Mouse (Mus musculus): Measurements from ENCODE around the gene Ccdc7a. TPM values are rescaled to one million over a fixed set of nuclear protein-coding genes. Genes with fewer than 3 reads are reported as not detected.
"Not testable (repeated sequence)": the region's sequence is repeated elsewhere in the genome, so short reads cannot be mapped to it uniquely, and the experiment has no call there.

Ccdc7a gene
- polyA plus RNA-seq (2015; fragmentation: Nextera tagmentation; extraction: Ambion mirVana) = not detected in 2 replicates

- H3K36me3 ChIP-seq = not testable (repeated sequence)
These were observed at the start of gene Ccdc7a for GRCm38 (mm10) chr8:129065417-129065816. Ccdc7a (minus strand) TSS chr8:129065517.

GRCm38 (mm10) chr8:129066834-129067233 lies 1.5 kb upstream of the Ccdc7a start, which contains the start of gene Ccdc7b:
Ccdc7b (plus strand) TSS chr8:129067134.
- not testable (repeated sequence) for H3K4me1 ChIP-seq (replicated peaks); H3K4me3 ChIP-seq; ATAC-seq (ENCODE audit: low FRiP score, low read depth); H3K9ac ChIP-seq; H3K27me3 ChIP-seq; H3K9me3 ChIP-seq; H3K36me3 ChIP-seq; H3K4me2 ChIP-seq; H3K27ac ChIP-seq (replicated peaks)
- WGBS = 75% methylated on average over 1 of the region's 10 CpGs

More at GRCm38 (mm10) chr8:129065417-129065816, at the start of gene Ccdc7a:
- 100% methylated on average over 2 of the region's 11 CpGs for WGBS
- not testable (repeated sequence) for H3K27me3 ChIP-seq; H3K9me3 ChIP-seq; H3K4me1 ChIP-seq (replicated peaks); H3K4me3 ChIP-seq; H3K27ac ChIP-seq (replicated peaks); H3K9ac ChIP-seq; ATAC-seq (ENCODE audit: low FRiP score, low read depth); H3K4me2 ChIP-seq

GRCm38 (mm10) chr8:128991389-128991788 lies 73.9 kb downstream of the Ccdc7a start:
- no peak for ATAC-seq (ENCODE audit: low FRiP score, low read depth)
- 98% methylated on average over 1 of the region's 1 CpGs for WGBS
- H3K9ac ChIP-seq = no peak overlapping the region
- H3K27ac ChIP-seq (replicated peaks) = no peak overlapping the region
- H3K4me3 ChIP-seq = no peak overlapping the region
- no peaks in the 10 kb centered on the region for H3K27me3 ChIP-seq
- H3K36me3 ChIP-seq = no peaks in the 10 kb centered on the region
- no peaks in the 10 kb centered on the region for H3K9me3 ChIP-seq
- H3K4me1 ChIP-seq (replicated peaks) = no peaks in the 10 kb centered on the region
- H3K4me2 ChIP-seq = no peak overlapping the region

GRCm38 (mm10) chr8:128948941-128949340 lies 116.4 kb downstream of the Ccdc7a start:
- H3K27me3 ChIP-seq; H3K9ac ChIP-seq; H3K4me1 ChIP-seq (replicated peaks); H3K27ac ChIP-seq (replicated peaks); H3K4me2 ChIP-seq; H3K4me3 ChIP-seq; ATAC-seq (ENCODE audit: low FRiP score, low read depth); H3K36me3 ChIP-seq; H3K9me3 ChIP-seq: not testable (repeated sequence)
- 85% methylated on average over 11 of the region's 11 CpGs for WGBS

GRCm38 (mm10) chr8:128941022-128941641 lies 124.2 kb downstream of the Ccdc7a start:
- 5% methylated on average over 6 of the region's 6 CpGs for WGBS
- H3K4me2 ChIP-seq = peak overlapping the region; percentile 28; the same call in 1 of the 2 replicates
- not testable (repeated sequence) for H3K36me3 ChIP-seq

GRCm38 (mm10) chr8:128933446-128933845 lies 131.9 kb downstream of the Ccdc7a start:
- Histone ChIP-seq H3K27me3 (no peaks in the 10 kb centered on the region), H3K36me3 (no peaks in the 10 kb centered on the region), H3K4me3 (no peak overlapping the region), H3K9ac (no peak overlapping the region), H3K4me2 (no peak overlapping the region), H3K27ac (replicated peaks) (no peak overlapping the region), H3K9me3 (no peaks in the 10 kb centered on the region), H3K4me1 (replicated peaks) (no peaks in the 10 kb centered on the region)
- ATAC-seq (ENCODE audit: low FRiP score, low read depth) = no peak
- WGBS = 64% methylated on average over 4 of the region's 4 CpGs

More at GRCm38 (mm10) chr8:128941022-128941641, 124.2 kb downstream of the Ccdc7a start:
- not testable (repeated sequence) for H3K27me3 ChIP-seq; H3K9me3 ChIP-seq; H3K27ac ChIP-seq (replicated peaks); H3K4me3 ChIP-seq; H3K4me1 ChIP-seq (replicated peaks); H3K9ac ChIP-seq
- ATAC-seq (ENCODE audit: low FRiP score, low read depth) = peak; percentile 68; the same call in 1 of the 2 replicates

GRCm38 (mm10) chr8:128882719-128883118 lies 182.6 kb downstream of the Ccdc7a start:
- Histone ChIP-seq H3K27ac (replicated peaks) (no peak overlapping the region), H3K4me2 (no peak overlapping the region), H3K9ac (no peak overlapping the region), H3K36me3 (no peaks in the 10 kb centered on the region), H3K4me3 (no peak overlapping the region), H3K9me3 (no peaks in the 10 kb centered on the region), H3K4me1 (replicated peaks) (no peaks in the 10 kb centered on the region), H3K27me3 (no peaks in the 10 kb centered on the region)
- ATAC-seq (ENCODE audit: low FRiP score, low read depth) = no peak
- 70% methylated on average over 3 of the region's 3 CpGs for WGBS

GRCm38 (mm10) chr8:128843749-128844148 lies 221.6 kb downstream of the Ccdc7a start:
- ATAC-seq (ENCODE audit: low FRiP score, low read depth) = no peak
- no peaks in the 10 kb centered on the region for H3K27me3 ChIP-seq
- H3K36me3 ChIP-seq = no peaks in the 10 kb centered on the region
- H3K4me3 ChIP-seq = no peak overlapping the region
- H3K9ac ChIP-seq = no peak overlapping the region
- 56% methylated on average over 5 of the region's 5 CpGs for WGBS
- no peak overlapping the region for H3K4me2 ChIP-seq
- H3K4me1 ChIP-seq (replicated peaks) = no peaks in the 10 kb centered on the region
- no peak overlapping the region for H3K27ac ChIP-seq (replicated peaks)
- no peaks in the 10 kb centered on the region for H3K9me3 ChIP-seq

- no peaks in the 10 kb centered on the region for H3K4me1 ChIP-seq (replicated peaks)
- no peak for ATAC-seq (ENCODE audit: low FRiP score, low read depth)
- H3K4me3 ChIP-seq = no peak overlapping the region
- H3K4me2 ChIP-seq = no peak overlapping the region
- no peak overlapping the region for H3K27ac ChIP-seq (replicated peaks)
- H3K27me3 ChIP-seq = no peaks in the 10 kb centered on the region
- WGBS = 91% methylated on average over 4 of the region's 4 CpGs
- H3K36me3 ChIP-seq = no peaks in the 10 kb centered on the region
- H3K9me3 ChIP-seq = no peaks in the 10 kb centered on the region
- H3K9ac ChIP-seq = no peak overlapping the region
These were observed 252.8 kb downstream of the Ccdc7a start for GRCm38 (mm10) chr8:128812521-128812920.

- Histone ChIP-seq H3K9me3 (no peaks in the 10 kb centered on the region), H3K9ac (no peak within 1 kb of the TSS), H3K4me2 (no peak within 1 kb of the TSS), H3K36me3 (no peaks in the 10 kb centered on the region), H3K27me3 (no peaks in the 10 kb centered on the region), H3K4me1 (replicated peaks) (no peaks in the 10 kb centered on the region), H3K27ac (replicated peaks) (no peak within 1 kb of the TSS), H3K4me3 (no peak within 1 kb of the TSS)
- no peak for ATAC-seq (ENCODE audit: low FRiP score, low read depth)
- 81% methylated on average over 1 of the region's 1 CpGs for WGBS
These were observed 266.7 kb downstream of the Ccdc7a start, which contains the start of gene Gm3952 for GRCm38 (mm10) chr8:128798594-128798993. Gm3952 (minus strand) TSS chr8:128798694.

- Histone ChIP-seq H3K27ac (replicated peaks) (no peak overlapping the region), H3K36me3 (peaks cover 38% of the 10 kb centered on the region), H3K4me3 (no peak overlapping the region), H3K27me3 (no peaks in the 10 kb centered on the region), H3K4me1 (replicated peaks) (no peaks in the 10 kb centered on the region), H3K4me2 (no peak overlapping the region), H3K9me3 (no peaks in the 10 kb centered on the region), H3K9ac (no peak overlapping the region)
- ATAC-seq (ENCODE audit: low FRiP score, low read depth) = no peak
- WGBS = 94% methylated on average over 3 of the region's 3 CpGs
These were observed 329.6 kb downstream of the Ccdc7a start for GRCm38 (mm10) chr8:128735692-128736091.

GRCm38 (mm10) chr8:128734118-128734517 lies 331.2 kb downstream of the Ccdc7a start:
- no peak for ATAC-seq (ENCODE audit: low FRiP score, low read depth)
- no peaks in the 10 kb centered on the region for H3K4me1 ChIP-seq (replicated peaks)
- H3K27me3 ChIP-seq = no peaks in the 10 kb centered on the region
- no peak overlapping the region for H3K9ac ChIP-seq
- WGBS = 95% methylated on average over 3 of the region's 3 CpGs
- peaks cover 34% of the 10 kb centered on the region for H3K36me3 ChIP-seq
- H3K4me3 ChIP-seq = no peak overlapping the region
- H3K27ac ChIP-seq (replicated peaks) = no peak overlapping the region
- H3K9me3 ChIP-seq = no peaks in the 10 kb centered on the region
- no peak overlapping the region for H3K4me2 ChIP-seq

- Histone ChIP-seq H3K4me2 (no peak overlapping the region), H3K4me3 (no peak overlapping the region), H3K27ac (replicated peaks) (peak overlapping the region; percentile 7; the same call in 1 of the 2 replicates), H3K4me1 (replicated peaks) (no peaks in the 10 kb centered on the region), H3K9me3 (no peaks in the 10 kb centered on the region), H3K9ac (no peak overlapping the region), H3K27me3 (no peaks in the 10 kb centered on the region), H3K36me3 (peaks cover 41% of the 10 kb centered on the region)
- peak; percentile 82 for ATAC-seq (ENCODE audit: low FRiP score, low read depth)
- 20% methylated on average over 2 of the region's 2 CpGs for WGBS
These were observed 333.1 kb downstream of the Ccdc7a start for GRCm38 (mm10) chr8:128732254-128732653.

Data from hindbrain, embryonic 15.5 days (tissue).